Mouse (Mus musculus) CH12.LX (cell line): ENCODE measurements around the gene Rasgrf2. TPM values are rescaled to one million over a fixed set of nuclear protein-coding genes. Genes with fewer than 3 reads are reported as not detected.

Experiments used
- DNase-seq: peaks from one replicate; pipeline ENCODE4 v3.0.0-alpha.2; 2013; ENCODE audit errors: extremely low read depth
- H3K27ac ChIP-seq: 2 replicates; pipeline ENCODE4 v1.5.1; 2012; ENCODE audit warnings: low read depth, mild to moderate bottlenecking, control low read depth, moderate library complexity; ENCODE audit not compliant: insufficient read depth
- H3K27me3 ChIP-seq: replicated peaks from 2 replicates; pipeline ENCODE3; 2012; ENCODE audit warnings: inconsistent platforms
- H3K36me3 ChIP-seq, 2 experiments: replicated peaks in 1 of 2; 2 replicates each; pipeline versions ENCODE3 to v1.6.1; 2012; ENCODE audit warnings: inconsistent platforms in 1 of 2, low read length in 1 of 2, mild to moderate bottlenecking in 1 of 2, mixed read lengths in 1 of 2, moderate library complexity in 1 of 2; ENCODE audit not compliant: control insufficient read depth in 1 of 2, insufficient read depth in 1 of 2
- H3K4me1 ChIP-seq, 2 experiments: 2 replicates each; pipeline ENCODE4 v1.6.1; 2012; ENCODE audit warnings: inconsistent platforms in 1 of 2, moderate library complexity in 1 of 2; ENCODE audit not compliant: insufficient read depth in 2 of 2, control insufficient read depth in 1 of 2
- H3K4me2 ChIP-seq: 2 replicates; pipeline ENCODE4 v1.6.1; 2012; ENCODE audit warnings: low read depth, mild to moderate bottlenecking, control low read depth; ENCODE audit not compliant: poor library complexity, insufficient read depth, severe bottlenecking
- H3K4me3 ChIP-seq, 3 experiments: fragments of 150-350 bp in 1 of 3; sonication (generic) in 1 of 3; replicated peaks in 1 of 3; 2 replicates each; pipeline versions ENCODE3 to v1.5.1; 2011 to 2012; ENCODE audit warnings: low read depth in 2 of 3, low read length in 2 of 3, mild to moderate bottlenecking in 2 of 3, moderate library complexity in 2 of 3, control low read depth in 1 of 3, improper control_type of control experiment in 1 of 3, inconsistent platforms in 1 of 3, mixed read lengths in 1 of 3; ENCODE audit not compliant: poor library complexity in 1 of 3
- H3K79me2 ChIP-seq: replicated peaks from 2 replicates; pipeline ENCODE4 v1.6.1; 2012; ENCODE audit warnings: mild to moderate bottlenecking, moderate library complexity; ENCODE audit not compliant: control insufficient read depth, poor library complexity, insufficient read depth, severe bottlenecking; ENCODE audit errors: extremely low read depth
- H3K9ac ChIP-seq: 2 replicates; pipeline ENCODE4 v1.6.1; 2012; ENCODE audit warnings: low read depth, mild to moderate bottlenecking, control low read depth, moderate library complexity; ENCODE audit not compliant: insufficient read depth
- H3K9me3 ChIP-seq: replicated peaks from 2 replicates; pipeline ENCODE3; 2012; ENCODE audit warnings: low read length, inconsistent platforms, mixed read lengths
- CHD1 ChIP-seq: IDR thresholded peaks from 2 replicates; pipeline ENCODE4 v1.6.1; 2012; ENCODE audit warnings: low read depth, low read length, improper control_type of control experiment, inconsistent platforms
- CHD2 ChIP-seq: IDR thresholded peaks from 2 replicates; pipeline ENCODE4 v1.6.1; 2011; ENCODE audit warnings: low read length, improper control_type of control experiment
- E2F4 ChIP-seq: IDR thresholded peaks from 2 replicates; pipeline ENCODE4 v1.6.1; 2011; ENCODE audit warnings: low read depth, low read length, improper control_type of control experiment; ENCODE audit not compliant: insufficient replicate concordance
- EP300 ChIP-seq: IDR thresholded peaks from 2 replicates; pipeline ENCODE4 v1.6.1; 2011; ENCODE audit warnings: low read length, improper control_type of control experiment
- GABPA ChIP-seq: IDR thresholded peaks from 2 replicates; pipeline ENCODE4 v1.6.1; 2012; ENCODE audit warnings: low read depth, low read length, improper control_type of control experiment, inconsistent platforms; ENCODE audit not compliant: insufficient replicate concordance
- JUN ChIP-seq: IDR thresholded peaks from 2 replicates; pipeline ENCODE4 v1.6.1; 2011; ENCODE audit warnings: low read depth, mild to moderate bottlenecking, low read length, improper control_type of control experiment, moderate library complexity; ENCODE audit not compliant: insufficient read depth
- JUND ChIP-seq: conservative IDR thresholded peaks from 2 replicates; pipeline ENCODE4 v1.6.1; 2011; ENCODE audit warnings: low read depth, low read length, improper control_type of control experiment
- MAFK ChIP-seq: IDR thresholded peaks from 2 replicates; pipeline ENCODE4 v1.6.1; 2011; ENCODE audit warnings: low read length, improper control_type of control experiment; ENCODE audit not compliant: insufficient replicate concordance
- MAX ChIP-seq: IDR thresholded peaks from 2 replicates; pipeline ENCODE4 v1.6.1; 2011; ENCODE audit warnings: low read length, improper control_type of control experiment
- MEF2A ChIP-seq: IDR thresholded peaks from 2 replicates; pipeline ENCODE4 v1.6.1; 2014; ENCODE audit warnings: low read depth, mild to moderate bottlenecking, inconsistent platforms, low read length, improper control_type of control experiment, borderline replicate concordance
- MXI1 ChIP-seq: IDR thresholded peaks from 2 replicates; pipeline ENCODE4 v1.6.1; 2011; ENCODE audit warnings: mild to moderate bottlenecking, low read depth, low read length, improper control_type of control experiment
- NELFE ChIP-seq: IDR thresholded peaks from 2 replicates; pipeline ENCODE4 v1.6.1; 2011; ENCODE audit warnings: low read depth, low read length, improper control_type of control experiment
- NRF1 ChIP-seq: IDR thresholded peaks from 2 replicates; pipeline ENCODE4 v1.6.1; 2014; ENCODE audit warnings: low read depth, mild to moderate bottlenecking, inconsistent platforms, low read length, improper control_type of control experiment, moderate library complexity
- PAX5 ChIP-seq: IDR thresholded peaks from 2 replicates; pipeline ENCODE4 v1.6.1; 2012; ENCODE audit warnings: low read length, inconsistent platforms, mixed read lengths
- RCOR1 ChIP-seq: conservative IDR thresholded peaks from 2 replicates; pipeline ENCODE4 v1.6.1; 2012; ENCODE audit warnings: low read depth, mild to moderate bottlenecking, inconsistent platforms, low read length, improper control_type of control experiment
- SIN3A ChIP-seq: IDR thresholded peaks from 2 replicates; pipeline ENCODE4 v1.6.1; 2012; ENCODE audit warnings: low read length, improper control_type of control experiment, inconsistent platforms
- TCF12 ChIP-seq: IDR thresholded peaks from 2 replicates; pipeline ENCODE4 v1.6.1; 2014; ENCODE audit warnings: low read depth, mild to moderate bottlenecking, inconsistent platforms, low read length, improper control_type of control experiment
- UBTF ChIP-seq: IDR thresholded peaks from 2 replicates; pipeline ENCODE4 v1.6.1; 2012; ENCODE audit warnings: low read depth, mild to moderate bottlenecking, inconsistent platforms, low read length, improper control_type of control experiment, moderate library complexity
- USF1 ChIP-seq: IDR thresholded peaks from 2 replicates; pipeline ENCODE4 v1.6.1; 2014; ENCODE audit warnings: low read depth, mild to moderate bottlenecking, inconsistent platforms, low read length, improper control_type of control experiment
- ZNF384 ChIP-seq: IDR thresholded peaks from 2 replicates; pipeline ENCODE4 v1.6.1; 2012; ENCODE audit warnings: low read depth, low read length, improper control_type of control experiment, inconsistent platforms
- dilution Hi-C: fragments of 300-500 bp; cut with MboI; formaldehyde crosslinking; loops from 2 replicates; pipeline ENCODE4 v1.14.3; 2020; ENCODE audit warnings: low sequenced_read_pairs; ENCODE audit not compliant: extremely low pct_unique_long_range_greater_than_20kb, extremely low pct_ligation_motif_present
- in situ Hi-C: fragments of 300-500 bp; cut with MboI; formaldehyde crosslinking; loops from 3 replicates; pipeline ENCODE4 v1.14.3; 2019; ENCODE audit warnings: low sequenced_read_pairs, low pct_ligation_motif_present, low pct_unique_long_range_greater_than_20kb, mixed read lengths
- polyA plus RNA-seq: library from polyadenylated mRNA; unstranded; fragments of >175 nt; gene quantifications from 2 replicates; pipeline ENCODE4 v1.2.1, GENCODE M21; 2012; ENCODE audit warnings: low read depth; ENCODE audit not compliant: insufficient read length
- total RNA-seq, 2 experiments: library from RNA; depleted of rRNA; stranded (reverse); fragments of 300-350 nt in 1 of 2; fragments of >200 nt in 1 of 2; gene quantifications; 2 replicates each; pipeline ENCODE4 v1.2.3; 2012 to 2014

Rasgrf2 gene
- total and polyA plus RNA-seq, 3 experiments: 2.6 to 5.0 (median 4.7) TPM

GRCm38 (mm10) chr13:92098484-92098883 lies 33.0 kb downstream of the Rasgrf2 start:
- Histone ChIP-seq H3K27me3 (no peaks in the 10 kb centered on the region), H3K4me1 (peaks cover 3 to 5% of the 10 kb centered on the region in 2 experiments; a peak in 3 of 4 replicates), H3K79me2 (no peaks in the 10 kb centered on the region), H3K9me3 (no peaks in the 10 kb centered on the region), H3K27ac (no peak overlapping the region), H3K4me2 (no peak overlapping the region), H3K4me3 (no peak overlapping the region), H3K36me3 (no peaks in the 10 kb centered on the region), H3K9ac (no peak overlapping the region)
- in situ Hi-C loops: no loop called here
- no peak for TF ChIP-seq ZNF384
- TF ChIP-seq GABPA: no peak
- TF ChIP-seq PAX5: no peak
- DNase-seq: no peak
- dilution Hi-C loops: no loop called here

DNA sequence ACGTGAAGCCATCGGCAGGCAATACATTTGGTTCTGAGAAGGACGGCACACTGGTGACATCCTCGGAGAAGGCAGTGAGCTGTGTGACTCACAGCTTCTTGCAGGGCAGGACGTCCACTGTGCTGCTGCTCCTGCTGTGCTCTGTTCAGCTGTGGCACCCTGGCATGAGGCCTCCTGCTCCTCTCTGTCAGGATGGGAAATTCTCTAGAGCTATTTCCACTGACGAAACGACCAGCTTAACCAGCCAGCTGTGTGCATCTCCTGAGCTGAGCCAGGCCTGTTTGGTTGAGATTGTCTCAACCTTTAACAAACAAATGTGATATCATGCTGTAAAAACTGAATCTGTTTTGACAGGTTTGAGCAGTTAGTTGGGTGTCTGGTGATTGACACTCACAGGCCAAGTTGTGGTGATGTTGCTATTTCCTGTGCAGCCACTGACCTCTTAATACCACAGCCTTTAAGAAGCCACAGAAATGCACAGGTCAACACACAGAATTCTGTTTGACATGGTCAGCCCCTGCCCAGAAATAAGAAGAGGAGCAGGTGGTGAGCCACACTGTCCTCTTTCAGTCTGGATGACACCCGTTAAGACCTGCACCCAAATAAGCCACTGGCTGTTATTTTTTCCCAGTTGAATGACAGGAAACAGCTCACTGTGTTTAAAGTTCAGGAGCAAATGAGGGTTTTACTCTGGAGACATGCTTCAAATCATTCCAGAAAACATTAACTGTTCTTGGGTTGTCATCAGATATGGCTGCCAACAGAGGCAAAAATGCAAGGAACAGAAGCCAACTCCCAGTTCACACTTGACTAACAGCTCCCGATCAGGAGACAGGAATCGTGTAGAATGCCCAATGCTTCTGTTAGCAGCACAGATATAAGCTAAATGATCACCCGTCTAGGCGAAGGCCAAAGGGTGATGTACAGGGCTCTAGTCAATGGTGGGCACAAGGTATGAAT lies 36.0 kb downstream of the Rasgrf2 start:
- Histone ChIP-seq H3K27ac (no peak overlapping the region), H3K4me3 (no peak overlapping the region), H3K27me3 (no peaks in the 10 kb centered on the region), H3K4me2 (no peak overlapping the region), H3K9me3 (no peaks in the 10 kb centered on the region), H3K9ac (no peak overlapping the region), H3K79me2 (no peaks in the 10 kb centered on the region), H3K4me1 (peaks cover 3 to 5% of the 10 kb centered on the region in 2 experiments; a peak in 3 of 4 replicates), H3K36me3 (no peaks in the 10 kb centered on the region)
- DNase-seq: no peak
- dilution Hi-C loops (no loop called here), in situ Hi-C loops (no loop called here)
- TF ChIP-seq JUND (no peak), MAFK (no peak), SIN3A (no peak), TCF12 (no peak), MAX (no peak), MXI1 (no peak)

GRCm38 (mm10) chr13:92093712-92094290 lies 37.7 kb downstream of the Rasgrf2 start:
- no peak for DNase-seq
- H3K79me2 ChIP-seq: no peaks in the 10 kb centered on the region
- no peaks in the 10 kb centered on the region for H3K27me3 ChIP-seq
- H3K4me3 ChIP-seq: no peak overlapping the region
- TF ChIP-seq E2F4 (no peak), JUND (no peak), NRF1 (no peak), CHD1 (no peak), MEF2A (no peak), UBTF (no peak), SIN3A (no peak), NELFE (no peak), RCOR1 (no peak), MXI1 (no peak), USF1 (no peak), EP300 (no peak), CHD2 (no peak), JUN (no peak)
- H3K27ac ChIP-seq: no peak overlapping the region
- dilution Hi-C loops (no loop called here), in situ Hi-C loops (no loop called here)
- peaks cover 3 to 5% of the 10 kb centered on the region in 2 experiments; a peak in 3 of 4 replicates for H3K4me1 ChIP-seq
- no peak overlapping the region for H3K4me2 ChIP-seq
- H3K9me3 ChIP-seq: no peaks in the 10 kb centered on the region
- H3K9ac ChIP-seq: no peak overlapping the region
- H3K36me3 ChIP-seq: no peaks in the 10 kb centered on the region
